Mouse (Mus musculus) hindlimb bud, embryonic 11.5 days (tissue): ENCODE measurements around the gene Fam126a.

ENCODE experiments used
- DNase-seq: peaks from one replicate; pipeline ENCODE4 v3.0.0-alpha.2; 2012; ENCODE audit warnings: low read depth, low spot score; ENCODE audit errors: extremely low spot score

The Fam126a gene

DNA sequence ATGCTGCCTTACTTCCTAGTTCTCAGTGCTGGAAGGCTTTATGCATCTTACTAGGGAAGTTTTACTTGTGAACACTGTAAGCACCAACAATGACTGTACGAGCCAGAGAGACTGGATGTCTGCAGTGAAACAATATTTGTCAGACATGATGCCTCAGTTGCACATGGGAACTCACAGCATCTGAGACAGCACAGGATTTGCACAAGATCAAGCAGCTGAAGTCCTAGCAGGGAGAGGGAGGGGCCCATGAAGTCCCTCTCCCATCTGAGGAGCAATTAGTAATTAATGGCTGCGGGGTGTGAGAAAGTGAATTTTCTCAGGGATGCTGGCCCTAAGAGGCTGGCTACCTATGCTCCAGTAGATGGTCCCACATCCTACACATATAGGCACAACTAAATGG is 36.3 kb downstream of the Fam126a start:
- DNase-seq = no peak

DNA sequence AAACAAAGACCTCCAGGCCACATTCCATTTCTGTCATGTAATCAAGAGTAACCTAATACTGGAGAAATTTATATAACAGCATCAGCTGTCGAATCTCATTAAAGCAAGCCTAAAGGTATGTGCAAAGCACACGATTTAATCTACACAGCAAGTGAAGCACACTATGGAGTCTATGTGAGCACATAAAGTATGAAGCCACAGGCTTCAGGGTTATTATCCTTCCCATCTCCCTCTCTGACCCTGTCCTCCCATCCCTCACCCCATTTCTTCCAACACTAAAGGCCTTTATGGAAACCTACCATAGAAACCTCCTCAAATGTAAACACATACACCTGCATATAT is 37.0 kb downstream of the Fam126a start:
- DNase-seq = no peak

DNA sequence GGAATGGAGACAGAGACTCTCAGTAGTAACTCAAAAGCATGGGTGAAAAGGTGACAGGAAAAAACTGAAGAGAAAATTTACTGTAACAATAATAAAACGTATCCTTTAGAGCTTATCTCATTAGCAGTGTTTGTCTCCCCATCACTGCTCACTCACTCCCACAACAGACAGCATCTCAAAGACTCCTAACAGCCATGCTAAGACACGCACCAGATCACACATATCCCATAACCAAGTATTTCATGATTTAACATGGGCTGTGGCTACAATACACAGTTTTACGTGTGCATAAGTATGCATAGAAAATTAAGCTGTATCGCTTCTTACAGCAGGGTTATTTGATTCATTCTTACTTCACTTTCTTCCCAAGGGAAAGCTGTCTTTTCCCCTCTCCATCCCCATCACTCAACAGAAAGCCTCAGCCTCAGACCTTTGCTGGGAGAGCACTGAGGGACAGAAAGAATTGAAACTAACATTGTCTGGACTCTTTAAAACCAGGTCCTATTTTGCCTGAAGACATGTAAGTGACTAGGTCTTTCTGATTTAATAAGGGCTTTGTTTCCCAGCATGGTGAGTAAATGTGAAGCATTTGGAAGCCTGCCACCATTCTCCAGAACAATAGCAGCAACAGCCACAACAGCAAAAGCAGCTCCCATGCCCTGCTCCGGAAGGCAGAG is 37.5 kb downstream of the Fam126a start:
- DNase-seq = no peak

DNA sequence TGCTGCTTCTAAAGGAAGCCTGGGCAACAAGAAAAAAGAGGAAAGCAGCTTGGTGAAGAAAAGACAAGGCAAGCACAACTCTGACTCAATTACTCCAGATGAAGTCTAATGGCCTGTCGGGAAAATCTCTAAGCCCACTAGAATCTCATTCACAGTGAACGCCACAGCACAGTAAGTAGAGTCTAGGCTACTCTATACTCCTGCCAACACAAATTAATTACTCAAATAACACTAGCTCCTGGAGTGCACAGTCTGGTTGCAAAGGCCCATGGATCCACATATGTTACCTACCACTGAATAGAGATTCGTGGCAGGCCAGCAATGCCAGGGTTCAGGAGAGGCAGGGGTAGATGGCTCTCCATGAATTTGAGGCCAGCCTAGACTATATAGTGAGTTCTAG is 40.5 kb downstream of the Fam126a start:
- no peak for DNase-seq

DNA sequence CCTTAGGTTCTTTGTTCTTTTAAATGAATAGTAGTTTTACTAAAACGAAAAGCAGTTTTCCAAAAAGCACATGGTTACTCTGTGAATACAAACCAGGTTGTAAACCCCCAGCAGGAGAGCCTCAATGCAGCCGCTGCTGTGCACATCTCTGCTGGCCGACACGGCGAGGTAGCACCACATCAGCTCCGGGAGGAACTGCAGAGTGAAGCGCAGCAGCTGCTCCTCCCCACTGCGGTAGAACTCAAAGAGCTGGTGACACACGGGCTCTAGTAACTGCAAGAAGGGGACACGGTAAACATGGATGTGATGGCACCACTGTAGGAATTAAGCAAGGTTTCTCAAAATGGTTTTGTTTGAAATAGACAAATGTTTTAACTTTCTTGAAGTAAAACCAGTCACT is 42.7 kb downstream of the Fam126a start:
- DNase-seq = no peak

DNA sequence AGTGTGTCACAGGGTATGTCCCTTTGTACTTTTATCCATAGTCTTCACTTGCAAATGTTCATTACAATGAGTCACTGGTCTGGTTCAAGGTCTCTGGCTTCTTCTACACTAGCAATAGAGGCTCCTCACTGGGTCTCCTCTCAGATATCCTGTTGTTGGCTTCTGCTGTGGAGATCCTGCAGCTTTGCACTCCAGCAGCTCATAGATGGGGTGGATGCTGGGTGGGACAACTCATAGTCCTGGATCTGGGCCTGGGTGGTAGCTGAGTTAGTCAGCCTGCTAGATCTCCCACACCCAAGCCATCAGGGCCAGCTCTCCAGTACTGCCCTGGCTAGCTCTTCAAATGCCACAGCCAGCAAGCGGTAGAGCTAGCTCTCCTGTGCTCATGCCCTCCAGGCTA is 48.4 kb downstream of the Fam126a start:
- DNase-seq = no peak

DNA sequence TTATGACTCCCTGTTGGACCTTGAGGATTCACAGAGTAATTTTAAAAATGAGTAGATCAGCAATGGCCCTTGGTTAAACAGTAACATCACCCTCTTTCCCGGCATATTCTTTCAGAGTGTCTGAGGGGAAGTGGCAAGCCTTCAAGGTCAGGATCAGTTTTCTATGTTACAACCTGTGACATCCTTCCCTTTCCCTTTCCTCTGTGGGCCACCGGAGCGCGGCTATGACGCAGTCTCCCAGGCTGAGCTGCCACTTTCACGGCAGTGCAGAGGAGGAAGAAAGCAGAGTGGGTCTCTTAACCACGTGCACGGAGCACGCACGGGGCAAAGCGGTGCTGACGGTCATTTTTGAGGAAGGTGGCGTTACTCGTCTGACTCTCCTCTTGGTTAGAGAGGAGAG is 52.0 kb downstream of the Fam126a start:
- DNase-seq = no peak

DNA sequence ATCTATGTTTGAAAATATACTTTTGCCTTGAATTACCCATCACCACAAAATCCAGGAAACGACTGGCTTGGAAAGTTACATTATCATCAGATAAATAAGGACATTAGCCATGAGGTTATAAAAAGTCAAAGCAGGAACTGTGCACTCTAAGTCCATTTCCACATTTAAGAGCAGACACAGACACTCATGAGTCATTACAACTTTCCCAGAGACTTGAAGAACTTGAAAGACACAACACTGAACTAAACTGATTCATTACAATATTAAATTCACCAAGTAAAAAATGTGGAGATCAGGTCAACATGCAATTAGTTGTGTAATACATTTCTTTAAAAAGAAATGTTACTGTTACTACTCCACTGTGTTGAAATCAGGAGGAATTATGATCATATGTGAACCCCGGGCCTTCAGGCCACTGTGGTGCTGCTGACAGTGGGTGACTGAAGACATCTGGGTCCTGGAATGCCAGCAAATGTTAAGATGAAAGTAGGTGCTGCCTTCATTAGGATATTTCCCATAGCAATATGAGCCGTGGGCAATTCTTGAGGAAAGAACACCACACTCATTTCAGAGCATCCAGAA is 55.4 kb downstream of the Fam126a start:
- no peak for DNase-seq

DNA sequence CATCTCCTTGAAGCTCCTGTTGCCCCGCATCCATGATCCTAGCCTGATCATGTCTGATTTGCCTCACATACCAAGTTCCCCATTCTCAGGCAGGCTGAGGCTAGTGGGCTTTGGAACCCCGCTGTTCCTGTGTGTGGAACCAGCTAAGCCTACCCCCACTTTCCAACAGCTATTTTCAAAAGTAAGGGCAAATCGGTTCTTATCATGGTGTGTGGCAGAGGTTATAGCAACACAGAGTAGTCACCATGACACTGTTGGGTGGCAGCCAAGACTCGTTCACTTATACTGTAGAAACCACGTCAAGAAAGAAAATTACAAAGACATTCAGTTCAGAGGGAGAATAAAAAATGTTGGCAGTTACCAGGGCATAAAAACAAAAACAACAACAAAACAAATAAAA is 62.8 kb downstream of the Fam126a start:
- DNase-seq = no peak

DNA sequence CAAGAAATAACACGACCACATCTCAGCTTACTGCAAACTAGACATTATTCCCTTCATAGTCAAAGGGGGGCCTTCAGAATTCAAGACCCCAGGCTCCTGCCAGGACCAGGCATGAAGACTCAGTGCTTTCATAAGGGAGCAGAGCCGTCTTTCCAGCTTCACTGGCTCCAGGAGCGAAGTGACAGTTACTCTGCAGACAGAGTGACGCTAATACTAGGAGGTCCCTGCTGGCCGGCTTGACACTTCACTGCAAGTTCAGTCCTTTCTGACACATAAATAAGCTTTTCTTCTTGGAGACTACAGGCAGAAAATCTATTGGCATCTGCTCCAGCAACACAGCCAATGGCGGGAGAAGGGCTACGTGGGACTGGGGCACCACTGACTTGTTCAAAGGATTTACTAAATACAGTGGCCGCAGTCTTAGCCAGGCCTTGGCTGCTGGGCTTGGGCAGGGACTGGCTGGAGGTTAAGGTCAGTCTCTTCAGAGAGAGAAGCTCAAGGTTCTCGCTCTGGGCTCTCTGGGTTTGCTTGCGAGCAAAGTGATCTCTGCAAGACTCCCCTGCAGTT is 65.8 kb downstream of the Fam126a start:
- no peak for DNase-seq

DNA sequence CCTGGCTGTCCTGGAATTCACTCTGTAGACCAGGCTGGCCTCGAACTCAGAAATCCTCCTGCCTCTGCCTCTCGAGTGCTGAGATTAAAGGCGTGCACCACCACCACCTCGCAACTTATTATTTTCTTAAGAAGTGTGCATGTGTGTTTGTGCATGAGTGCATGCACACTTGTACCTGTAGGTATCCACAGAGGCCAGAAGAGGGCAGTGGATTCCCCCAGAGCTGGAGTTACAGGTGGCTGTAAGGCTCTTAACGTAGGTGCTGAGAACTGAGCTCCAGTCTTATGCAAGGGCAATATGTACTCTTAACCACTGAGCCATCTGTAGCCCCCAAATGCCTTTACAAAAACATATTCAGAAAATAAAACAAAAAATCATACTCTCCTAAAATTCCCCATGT is 77.4 kb downstream of the Fam126a start:
- DNase-seq = no peak

DNA sequence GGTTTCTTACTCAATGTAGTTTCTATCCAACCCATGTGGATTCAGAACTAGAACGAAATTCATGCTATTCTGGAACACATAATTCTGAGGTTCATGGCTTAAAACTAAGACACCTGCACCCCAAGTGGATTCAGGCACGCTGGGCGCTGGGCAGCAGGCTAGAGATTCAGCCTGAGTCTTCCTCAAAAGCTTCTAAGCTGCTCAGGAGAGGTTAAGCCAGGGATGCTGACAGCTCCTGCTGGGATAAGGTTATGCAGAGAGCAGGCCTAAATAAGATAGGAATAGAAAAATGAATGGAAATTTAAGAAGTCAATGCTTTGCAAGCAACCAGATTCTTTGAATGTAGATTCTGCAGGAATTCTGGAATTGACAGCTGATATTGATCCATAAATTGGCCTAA is 82.4 kb downstream of the Fam126a start:
- no peak for DNase-seq

DNA sequence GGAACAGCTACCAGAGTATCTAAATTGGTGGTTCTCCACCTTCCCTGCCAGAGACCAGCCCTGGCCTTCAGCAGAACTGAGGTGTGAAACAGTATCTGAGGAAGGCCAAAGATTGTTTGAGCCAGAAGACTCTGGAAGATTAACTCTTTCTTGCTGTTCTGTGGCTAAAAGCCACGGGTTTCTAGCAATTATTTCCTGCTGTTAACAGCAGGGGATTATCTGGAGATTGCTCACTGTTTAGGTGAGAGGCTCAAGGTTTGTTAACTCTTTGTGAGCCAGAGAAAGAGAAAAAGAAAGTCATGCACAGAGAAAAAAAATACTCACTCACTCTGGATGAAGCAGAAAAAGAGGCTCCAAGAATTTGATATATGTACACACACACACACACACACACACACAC is 85.4 kb downstream of the Fam126a start:
- DNase-seq = no peak

DNA sequence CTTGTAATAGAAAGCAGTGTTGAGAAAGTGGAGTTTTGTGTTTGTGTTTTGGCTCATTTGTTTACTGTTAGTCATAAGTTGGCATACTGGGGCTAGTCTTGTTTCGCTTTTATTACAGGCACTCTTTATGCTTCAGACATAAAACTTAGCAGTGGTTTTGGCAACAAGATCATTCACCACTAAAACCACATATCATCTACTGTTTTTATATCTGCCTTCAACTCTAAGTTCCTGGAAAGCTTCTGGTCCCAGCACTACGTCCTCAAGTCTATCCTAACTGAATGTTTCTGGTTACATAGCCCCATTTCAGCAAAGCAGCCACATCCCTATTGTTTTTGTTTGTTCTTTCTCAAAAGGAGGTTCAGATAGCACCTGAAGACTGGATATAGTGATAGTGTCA is 87.0 kb downstream of the Fam126a start:
- no peak for DNase-seq

DNA sequence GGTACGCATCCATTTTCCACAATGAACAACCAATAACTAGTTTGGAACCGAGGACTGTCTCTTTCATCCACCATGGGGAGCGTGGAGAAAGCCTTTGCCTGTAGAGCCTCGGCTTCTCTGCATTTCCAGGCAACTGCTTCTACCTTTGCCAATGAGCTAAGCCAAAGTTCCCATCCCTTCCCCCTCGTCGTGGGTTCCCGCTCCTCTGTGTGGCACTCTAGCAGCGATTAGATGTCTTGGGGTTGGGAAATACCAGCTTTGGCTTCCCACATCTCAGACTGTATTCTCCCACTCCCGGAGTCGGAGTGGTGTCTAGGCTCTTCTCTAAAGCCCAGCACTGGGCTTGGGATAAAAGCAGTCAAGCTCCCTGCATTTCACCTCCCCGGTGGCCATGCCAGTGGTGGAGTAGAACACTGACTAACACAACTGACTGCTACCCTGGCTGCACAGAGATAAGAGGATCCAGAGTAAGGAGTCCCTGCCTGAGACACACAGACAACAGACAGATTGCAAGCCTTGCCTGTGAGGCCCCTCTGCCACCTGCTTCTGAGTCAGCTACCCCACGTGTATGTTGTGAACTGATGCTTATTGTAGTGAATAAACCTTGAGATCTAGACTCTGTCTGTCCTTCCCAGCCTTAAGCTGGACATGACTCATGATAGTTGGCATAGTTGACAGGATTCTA is 106.9 kb downstream of the Fam126a start:
- DNase-seq = no peak

DNA sequence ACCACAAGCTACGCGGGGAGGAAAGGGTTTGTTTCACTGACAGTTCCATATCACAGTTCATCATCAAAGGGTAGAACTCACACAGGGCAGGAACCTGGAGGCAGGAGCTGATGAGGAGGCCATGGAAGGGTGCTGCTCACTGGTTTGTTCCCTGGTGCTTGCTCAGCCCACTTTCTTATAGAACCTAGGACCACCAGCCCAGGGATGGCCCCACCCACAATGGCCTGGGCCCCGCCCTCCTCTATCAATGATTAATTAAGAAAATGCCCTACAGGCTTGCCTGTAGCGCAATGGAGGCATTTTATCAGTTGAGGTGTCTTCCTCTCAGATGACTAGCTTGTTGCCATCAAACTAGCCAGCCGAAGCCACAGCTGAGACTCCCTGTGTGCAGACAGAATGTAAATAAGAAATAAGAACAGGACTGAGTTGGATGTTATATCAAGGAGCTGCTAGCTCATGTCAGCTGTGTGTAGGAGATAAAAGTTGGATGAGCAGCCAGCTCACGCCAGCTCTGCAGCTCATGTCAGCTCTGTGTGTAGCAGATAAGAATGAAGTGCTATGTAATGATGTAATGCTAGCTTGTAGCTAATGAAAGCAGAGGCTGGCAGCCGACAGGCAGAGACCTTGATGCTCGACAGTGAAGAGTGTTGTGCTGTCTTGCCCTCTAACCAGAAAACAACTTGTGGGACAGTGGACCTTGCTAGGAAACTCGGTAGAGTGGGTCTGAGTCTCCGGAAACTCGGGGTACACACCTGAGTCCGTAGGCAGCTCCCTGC is 107.8 kb downstream of the Fam126a start:
- no peak for DNase-seq

DNA sequence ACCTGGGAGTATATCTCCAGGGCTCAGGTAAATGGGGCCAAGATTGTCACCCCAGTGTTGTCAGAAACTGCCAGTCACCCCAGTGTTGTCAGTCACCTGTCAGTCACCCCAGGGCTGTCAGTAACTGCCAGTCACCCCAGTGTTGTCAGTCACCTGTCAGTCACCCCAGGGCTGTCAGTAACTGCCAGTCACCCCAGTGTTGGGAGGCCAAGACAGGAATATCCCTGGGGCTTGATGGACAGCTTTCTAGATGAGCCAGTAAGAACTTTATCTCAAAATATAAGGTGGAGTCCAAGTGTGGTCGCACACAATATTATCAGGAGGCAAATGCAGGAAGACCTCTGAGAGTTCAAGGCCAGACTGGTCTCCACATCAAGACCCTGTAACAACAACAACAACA is 109.2 kb downstream of the Fam126a start:
- DNase-seq = no peak

DNA sequence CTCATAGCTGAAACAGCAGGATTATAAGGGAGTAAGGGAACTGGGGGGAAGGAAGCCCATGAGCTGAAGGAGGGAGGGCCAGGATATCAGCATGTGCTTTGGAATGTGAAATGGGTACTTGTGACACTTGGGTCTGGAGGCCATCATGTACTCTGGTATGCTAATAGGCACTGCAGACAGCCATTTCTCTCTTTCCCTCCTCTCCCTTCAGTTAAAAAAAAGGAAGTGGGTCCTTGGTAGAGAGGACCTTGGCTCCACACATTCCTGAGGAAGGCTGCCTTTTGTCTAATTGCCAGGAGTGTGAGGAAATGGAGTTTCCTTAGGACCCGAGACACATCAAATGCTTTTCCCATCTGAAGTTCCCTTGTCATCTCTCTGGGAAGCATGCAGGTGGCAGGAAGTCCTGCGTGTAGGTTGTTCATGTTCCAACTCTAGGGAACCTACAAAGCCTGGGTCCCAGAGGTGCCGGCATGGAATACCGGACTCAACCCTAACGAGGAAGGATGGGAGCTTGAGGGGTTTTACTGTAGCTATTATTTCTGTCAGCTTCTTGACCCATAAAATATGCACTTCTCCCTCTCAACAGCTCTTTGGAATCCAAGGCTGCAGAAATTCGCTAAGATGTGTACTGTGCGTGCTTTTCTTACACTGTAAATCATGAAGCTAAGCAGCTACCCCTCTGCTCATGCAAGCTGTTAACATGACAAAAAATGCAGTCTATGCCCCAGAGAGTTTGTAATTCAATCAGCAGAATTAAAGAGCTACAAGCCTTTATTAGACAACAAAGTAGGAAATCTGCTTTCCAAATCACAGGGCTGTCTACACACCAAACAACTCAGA is 110.4 kb downstream of the Fam126a start:
- DNase-seq = no peak

DNA sequence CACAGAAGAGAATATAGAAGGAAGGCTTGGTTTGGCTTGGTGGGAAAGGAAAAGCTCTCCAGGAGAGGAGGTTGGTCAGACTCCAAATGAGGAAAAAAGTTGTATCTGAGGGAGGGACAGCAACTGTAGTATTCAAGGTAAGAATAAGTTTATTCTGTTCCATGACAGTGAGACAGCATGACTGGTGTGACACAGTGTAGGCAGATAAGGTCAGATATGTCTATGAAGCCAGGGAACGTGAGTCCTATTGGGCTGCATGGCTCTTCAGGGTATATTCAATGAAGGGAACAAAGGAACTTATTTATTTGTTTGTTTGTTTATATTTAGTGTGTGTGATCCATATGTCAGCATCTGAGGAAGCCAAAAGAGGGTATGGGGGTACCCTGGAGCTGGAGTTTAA is 113.2 kb downstream of the Fam126a start:
- no peak for DNase-seq

DNA sequence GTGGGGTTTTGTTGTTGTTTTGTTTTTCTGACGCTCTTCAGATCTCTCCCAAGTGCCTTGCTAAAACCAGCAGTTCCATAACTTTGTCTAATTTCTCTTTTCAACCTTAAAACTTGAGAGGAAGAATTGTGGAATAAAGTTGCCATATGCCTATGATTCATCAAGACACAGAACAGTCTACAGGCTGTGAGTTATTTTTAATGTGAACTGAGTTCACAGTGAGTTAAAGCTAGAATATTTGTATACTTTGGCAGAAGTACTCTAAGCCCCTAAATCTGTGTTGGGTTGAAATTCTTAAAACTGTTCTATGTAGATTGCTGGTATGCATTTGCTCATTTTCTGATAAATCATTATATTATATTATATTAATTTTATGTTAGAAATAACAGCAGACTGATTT is 118.9 kb downstream of the Fam126a start:
- no peak for DNase-seq

DNA sequence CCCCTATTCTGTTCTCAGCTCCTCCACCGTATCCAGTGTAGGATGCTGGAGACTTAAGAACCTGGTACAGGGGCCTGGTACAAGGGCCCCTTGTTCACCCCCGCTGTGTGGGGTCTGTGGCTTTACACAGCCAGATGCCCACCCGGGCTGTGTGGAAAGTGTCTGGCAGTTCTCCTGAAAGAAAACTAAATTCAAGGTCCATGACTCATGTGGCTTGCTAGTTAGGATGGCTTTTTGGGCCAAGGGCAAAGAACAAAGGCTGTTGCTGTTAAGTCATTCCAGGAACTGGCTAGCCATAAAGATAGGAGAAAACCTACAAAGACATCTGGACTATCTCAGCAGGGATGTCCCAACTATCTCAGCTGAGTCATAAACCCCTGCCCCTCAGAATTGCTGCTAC is 121.2 kb downstream of the Fam126a start:
- DNase-seq = no peak
